Mouse (Mus musculus): ENCODE measurements around the gene Crocc. TPM values are rescaled to one million over a fixed set of nuclear protein-coding genes. Genes with fewer than 3 reads are reported as not detected.

Gene Crocc
- polyA plus RNA-seq, 1 experiment from 2014 or later: 7.0 TPM

DNA sequence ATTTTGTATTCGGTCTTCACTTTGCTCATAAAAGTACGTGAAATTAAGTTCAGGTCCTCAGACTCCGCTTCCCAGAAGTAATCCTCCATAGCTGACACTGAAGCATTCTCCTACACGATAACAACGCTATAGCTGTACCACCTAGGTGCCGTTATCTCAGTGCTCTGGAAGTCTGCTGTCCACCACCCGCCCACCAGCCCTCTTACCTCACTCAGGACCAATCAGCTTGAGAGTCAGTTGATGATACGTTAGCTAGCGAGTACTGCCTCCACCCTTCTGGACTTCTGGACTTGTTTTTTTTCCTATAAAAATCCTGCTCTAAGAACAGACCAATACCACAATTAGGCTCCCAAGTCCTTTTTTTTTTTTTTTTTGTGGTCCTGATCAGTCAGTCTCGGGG is 26.5 kb upstream of the Crocc start:
- Histone ChIP-seq H3K9ac (no peak overlapping the region), H3K4me2 (replicated peaks) (no peak overlapping the region), H3K4me3 (replicated peaks) (no peak overlapping the region), H3K27ac (replicated peaks) (no peak overlapping the region), H3K36me3 (no peaks in the 10 kb centered on the region), H3K4me1 (no peaks in the 10 kb centered on the region), H3K9me3 (replicated peaks) (no peaks in the 10 kb centered on the region), H3K27me3 (no peaks in the 10 kb centered on the region)
- 74% methylated on average over 10 of the region's 10 CpGs for WGBS
- no peak for ATAC-seq (ENCODE audit: insufficient number of reproducible peaks, low FRiP score, low TSS enrichment, low read depth)

DNA sequence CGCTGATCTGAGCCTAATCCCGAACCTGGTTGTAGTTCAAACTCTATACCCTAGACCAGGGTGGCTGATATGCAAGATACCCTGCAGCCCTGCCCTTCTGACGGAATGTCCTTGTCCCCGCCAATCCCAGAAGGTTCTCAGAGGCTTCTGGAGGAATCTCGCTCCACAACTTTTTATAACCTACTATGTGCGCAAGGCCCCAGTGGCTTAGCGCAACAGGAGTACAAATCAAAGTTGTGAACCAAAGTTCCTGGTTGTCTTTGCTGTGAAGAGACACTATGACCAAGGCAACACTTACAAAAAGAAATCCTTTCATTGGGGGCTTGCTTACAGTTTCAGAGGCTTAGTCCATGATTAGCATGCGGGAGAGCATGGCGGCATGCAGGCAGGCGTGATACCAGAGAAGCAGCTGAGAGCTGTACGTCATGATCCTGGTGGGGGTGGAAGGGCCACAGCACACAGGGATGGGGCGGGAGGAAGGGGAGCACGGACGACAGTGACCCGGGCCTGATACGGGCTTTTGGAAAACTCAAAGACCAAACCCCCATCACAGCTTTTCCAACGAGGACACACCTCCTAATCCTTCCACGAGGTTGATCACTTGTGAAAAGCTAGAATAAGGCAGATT is 18.3 kb upstream of the Crocc start:
- no peaks in the 10 kb centered on the region for H3K27me3 ChIP-seq
- peaks cover 23% of the 10 kb centered on the region for H3K4me1 ChIP-seq
- H3K9me3 ChIP-seq (replicated peaks): no peaks in the 10 kb centered on the region
- H3K27ac ChIP-seq (replicated peaks): no peak overlapping the region
- peaks cover 7% of the 10 kb centered on the region for H3K36me3 ChIP-seq
- no peak for ATAC-seq (ENCODE audit: insufficient number of reproducible peaks, low FRiP score, low TSS enrichment, low read depth)
- H3K4me3 ChIP-seq (replicated peaks): peak overlapping the region; percentile 95
- H3K9ac ChIP-seq: no peak overlapping the region
- H3K4me2 ChIP-seq (replicated peaks): no peak overlapping the region; the same call in 1 of the 2 replicates
- 68% methylated on average over 18 of the region's 18 CpGs for WGBS

DNA sequence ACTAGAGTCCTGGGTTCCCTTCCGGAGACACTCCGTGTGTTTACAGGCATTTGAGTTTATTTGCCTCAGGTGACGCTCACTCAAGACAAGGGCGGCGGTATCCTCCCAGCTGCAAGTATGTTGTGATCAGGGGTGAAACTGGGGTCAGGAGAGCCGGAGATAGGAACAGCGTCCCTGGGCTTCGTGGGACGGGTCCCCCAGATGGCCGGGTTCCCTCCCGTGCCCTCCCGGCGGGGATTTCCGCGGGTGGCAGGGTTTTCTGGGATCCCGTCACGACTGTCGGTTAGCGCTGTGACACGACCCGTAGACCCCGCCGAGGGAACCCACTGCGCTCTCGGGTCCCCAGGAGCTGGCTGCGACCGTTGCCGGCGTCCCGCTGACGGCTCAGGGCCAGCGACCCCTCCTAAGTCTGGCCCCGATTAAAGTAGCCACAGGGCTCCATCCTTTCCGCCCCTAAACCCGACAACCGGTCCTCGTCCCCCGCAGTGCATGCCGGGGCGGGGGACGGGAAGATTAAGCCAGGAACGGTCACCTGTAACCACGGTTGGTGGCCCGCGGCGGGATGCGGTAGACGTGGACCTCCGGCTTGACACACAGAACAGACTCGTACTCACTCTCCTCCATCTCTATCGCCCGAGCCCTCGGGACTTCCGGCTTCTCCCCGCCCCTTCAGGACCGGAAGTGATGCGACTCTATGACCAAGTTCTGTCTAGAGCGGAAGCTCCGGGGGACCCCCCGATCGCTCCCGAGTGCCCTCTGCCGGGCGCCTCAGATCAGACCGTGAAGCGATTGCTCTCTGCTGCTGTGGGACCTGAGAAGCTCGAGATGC is 17.5 kb upstream of the Crocc start, which contains the start of gene Necap2:
Necap2 (minus strand) TSS at position 677 of the 829 bp plus-strand sequence.
- H3K9ac ChIP-seq: peak within 1 kb of the TSS; percentile 93
- H3K4me2 ChIP-seq (replicated peaks): peak within 1 kb of the TSS; percentile 95
- peak; percentile 91 for ATAC-seq (ENCODE audit: insufficient number of reproducible peaks, low FRiP score, low TSS enrichment, low read depth)
- peaks cover 14% of the 10 kb centered on the region for H3K36me3 ChIP-seq
- H3K4me1 ChIP-seq: peaks cover 24% of the 10 kb centered on the region
- H3K27ac ChIP-seq (replicated peaks): peak within 1 kb of the TSS; percentile 63
- peak within 1 kb of the TSS; percentile 95 for H3K4me3 ChIP-seq (replicated peaks)
- no peaks in the 10 kb centered on the region for H3K9me3 ChIP-seq (replicated peaks)
- no peaks in the 10 kb centered on the region for H3K27me3 ChIP-seq
- under 1% methylated on average over 67 of the region's 67 CpGs for WGBS

DNA sequence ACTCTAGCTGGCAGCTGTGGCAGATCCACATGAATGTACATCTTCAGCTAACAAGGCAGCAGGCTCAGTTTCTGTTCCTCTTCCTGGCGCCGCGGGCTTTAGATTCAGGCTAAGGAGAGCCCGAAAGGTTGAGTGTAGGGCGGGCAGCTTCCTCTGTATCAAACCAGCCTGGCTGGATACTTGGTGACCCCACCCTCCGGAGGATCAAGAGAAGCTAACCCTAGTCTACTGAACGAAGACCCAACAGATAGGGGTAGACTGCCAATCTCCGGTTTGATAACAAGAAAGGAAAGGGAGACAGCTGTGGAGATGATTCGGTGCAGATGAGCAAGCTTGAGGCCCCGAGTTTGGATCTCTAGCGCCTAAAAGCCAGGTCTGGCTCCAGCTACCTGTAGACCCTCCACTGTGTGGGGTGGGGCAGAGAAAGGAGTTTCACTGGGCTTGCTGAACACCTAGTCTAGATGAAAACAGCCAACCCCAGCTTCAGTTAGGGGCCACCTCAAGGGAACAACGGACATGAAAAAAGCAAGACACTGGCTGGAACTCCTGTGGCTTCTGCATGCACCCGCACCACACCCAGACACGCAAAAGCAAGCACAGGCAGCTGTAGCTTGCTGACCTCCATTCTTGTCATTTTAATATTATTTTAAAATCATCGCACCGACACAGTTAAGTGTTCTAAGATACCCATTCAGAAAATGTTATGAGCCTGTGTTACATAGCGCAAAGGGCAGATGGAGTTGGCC is 16.6 kb upstream of the Crocc start:
- ATAC-seq (ENCODE audit: insufficient number of reproducible peaks, low FRiP score, low TSS enrichment, low read depth): no peak
- peaks cover 24% of the 10 kb centered on the region for H3K36me3 ChIP-seq
- 76% methylated on average over 17 of the region's 17 CpGs for WGBS
- H3K27me3 ChIP-seq: no peaks in the 10 kb centered on the region
- peak overlapping the region; percentile 95 for H3K4me2 ChIP-seq (replicated peaks)
- 0 out of 2 replicates have a peak overlapping the region, but pooled peaks have one; percentile 30 for H3K27ac ChIP-seq (replicated peaks)
- H3K4me1 ChIP-seq: peaks cover 24% of the 10 kb centered on the region
- H3K4me3 ChIP-seq (replicated peaks): peak overlapping the region; percentile 95
- peak overlapping the region; percentile 93 for H3K9ac ChIP-seq
- H3K9me3 ChIP-seq (replicated peaks): no peaks in the 10 kb centered on the region

DNA sequence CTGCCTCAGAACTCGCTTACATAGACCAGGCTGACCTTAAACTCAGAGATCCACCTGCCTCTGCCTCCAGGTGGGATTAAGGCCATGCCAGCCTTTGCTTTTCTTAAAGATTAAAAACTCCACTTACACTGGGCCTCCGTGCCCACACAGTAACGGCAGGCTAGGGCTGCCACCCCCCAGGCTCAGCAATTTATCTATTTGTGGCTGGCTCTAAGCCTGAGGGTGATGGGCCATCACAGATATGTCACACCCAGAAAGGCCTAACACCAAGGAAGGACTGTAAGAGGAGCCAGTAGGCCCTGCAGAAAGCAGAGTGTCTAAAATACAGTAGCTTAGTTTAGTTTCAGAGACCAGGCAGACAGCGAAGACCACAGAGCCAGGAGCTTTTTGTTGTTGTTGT is 13.8 kb upstream of the Crocc start:
- no peak overlapping the region for H3K4me2 ChIP-seq (replicated peaks)
- peaks cover 24% of the 10 kb centered on the region for H3K4me1 ChIP-seq
- no peaks in the 10 kb centered on the region for H3K27me3 ChIP-seq
- 90% methylated on average over 4 of the region's 4 CpGs for WGBS
- H3K9ac ChIP-seq: no peak overlapping the region
- H3K27ac ChIP-seq (replicated peaks): no peak overlapping the region
- ATAC-seq (ENCODE audit: insufficient number of reproducible peaks, low FRiP score, low TSS enrichment, low read depth): no peak
- no peak overlapping the region for H3K4me3 ChIP-seq (replicated peaks)
- H3K36me3 ChIP-seq: peaks cover 50% of the 10 kb centered on the region
- H3K9me3 ChIP-seq (replicated peaks): no peaks in the 10 kb centered on the region

DNA sequence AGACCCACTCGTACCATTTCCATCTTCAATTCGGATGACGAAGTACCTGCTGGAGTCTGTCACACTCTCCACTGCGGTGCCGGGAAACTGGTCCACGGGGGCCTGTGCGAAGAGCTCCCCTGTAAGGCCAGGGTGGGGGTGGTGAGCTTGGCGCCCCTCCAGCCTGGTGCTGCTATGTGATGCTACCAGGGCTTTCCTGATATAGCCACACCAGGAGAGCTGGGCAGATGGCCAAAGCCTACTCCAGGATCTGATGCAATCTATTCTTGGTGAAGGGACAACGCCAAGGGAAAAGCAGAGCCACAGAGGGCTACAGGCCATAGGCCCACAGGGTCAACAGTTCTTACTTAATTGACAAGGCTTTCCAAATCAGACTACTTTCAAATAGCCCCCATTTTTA is 13.3 kb upstream of the Crocc start:
- Histone ChIP-seq H3K9me3 (replicated peaks) (no peaks in the 10 kb centered on the region), H3K27ac (replicated peaks) (no peak overlapping the region), H3K27me3 (no peaks in the 10 kb centered on the region), H3K4me3 (replicated peaks) (no peak overlapping the region), H3K36me3 (peaks cover 54% of the 10 kb centered on the region), H3K4me1 (peaks cover 24% of the 10 kb centered on the region), H3K4me2 (replicated peaks) (no peak overlapping the region), H3K9ac (no peak overlapping the region)
- no peak for ATAC-seq (ENCODE audit: insufficient number of reproducible peaks, low FRiP score, low TSS enrichment, low read depth)
- WGBS: 83% methylated on average over 9 of the region's 9 CpGs

DNA sequence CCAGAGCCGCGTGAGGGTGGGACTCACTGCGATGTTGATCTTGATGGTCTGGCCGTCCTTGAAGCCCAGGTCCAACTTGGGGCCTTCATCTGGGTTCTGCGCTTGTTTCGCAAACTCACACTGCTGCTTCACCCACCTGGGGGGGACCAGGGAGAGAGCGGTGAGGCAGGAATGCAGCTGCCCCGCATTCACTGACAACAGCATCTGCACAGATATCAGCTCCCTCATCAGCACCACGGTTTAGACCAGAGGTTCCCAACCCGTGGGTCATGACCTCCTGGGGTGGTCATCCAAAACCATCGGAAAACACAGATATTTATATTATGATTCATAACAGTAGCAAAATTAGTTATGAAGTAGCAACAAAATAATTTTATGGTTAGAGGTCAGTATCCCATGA is 12.2 kb upstream of the Crocc start:
- Histone ChIP-seq H3K36me3 (peaks cover 66% of the 10 kb centered on the region), H3K4me1 (peaks cover 23% of the 10 kb centered on the region), H3K4me2 (replicated peaks) (no peak overlapping the region), H3K4me3 (replicated peaks) (no peak overlapping the region), H3K27me3 (no peaks in the 10 kb centered on the region), H3K27ac (replicated peaks) (no peak overlapping the region), H3K9ac (no peak overlapping the region), H3K9me3 (replicated peaks) (no peaks in the 10 kb centered on the region)
- WGBS: 91% methylated on average over 11 of the region's 11 CpGs
- ATAC-seq (ENCODE audit: insufficient number of reproducible peaks, low FRiP score, low TSS enrichment, low read depth): no peak

DNA sequence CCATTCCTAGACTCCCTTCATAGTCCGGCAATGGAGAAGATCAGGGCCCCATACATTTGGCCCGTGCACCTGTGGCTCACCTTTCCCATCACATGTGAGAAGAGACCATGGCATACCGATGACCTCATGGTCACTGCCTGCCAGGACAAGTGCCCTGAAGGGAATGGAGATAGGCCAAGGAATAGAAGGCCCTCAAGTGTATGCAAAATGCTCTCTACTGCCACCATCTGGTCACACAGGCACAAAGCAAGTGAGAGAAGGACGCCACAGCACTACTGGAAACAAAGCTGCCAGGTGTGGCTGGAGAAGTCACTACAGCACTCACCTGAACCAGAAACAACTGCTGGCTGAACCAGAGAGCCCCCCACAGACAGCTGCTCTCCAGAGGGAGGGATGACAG is 9.4 kb upstream of the Crocc start:
- no peak for ATAC-seq (ENCODE audit: insufficient number of reproducible peaks, low FRiP score, low TSS enrichment, low read depth)
- H3K9ac ChIP-seq: no peak overlapping the region
- H3K36me3 ChIP-seq: peaks cover 88% of the 10 kb centered on the region
- H3K4me3 ChIP-seq (replicated peaks): no peak overlapping the region
- H3K4me1 ChIP-seq: 0 out of 2 replicates have a peak, but pooled peaks cover 12% of the 10 kb centered on the region
- no peaks in the 10 kb centered on the region for H3K9me3 ChIP-seq (replicated peaks)
- WGBS: 60% methylated on average over 4 of the region's 4 CpGs
- no peak overlapping the region for H3K4me2 ChIP-seq (replicated peaks)
- no peak overlapping the region for H3K27ac ChIP-seq (replicated peaks)
- H3K27me3 ChIP-seq: no peaks in the 10 kb centered on the region

DNA sequence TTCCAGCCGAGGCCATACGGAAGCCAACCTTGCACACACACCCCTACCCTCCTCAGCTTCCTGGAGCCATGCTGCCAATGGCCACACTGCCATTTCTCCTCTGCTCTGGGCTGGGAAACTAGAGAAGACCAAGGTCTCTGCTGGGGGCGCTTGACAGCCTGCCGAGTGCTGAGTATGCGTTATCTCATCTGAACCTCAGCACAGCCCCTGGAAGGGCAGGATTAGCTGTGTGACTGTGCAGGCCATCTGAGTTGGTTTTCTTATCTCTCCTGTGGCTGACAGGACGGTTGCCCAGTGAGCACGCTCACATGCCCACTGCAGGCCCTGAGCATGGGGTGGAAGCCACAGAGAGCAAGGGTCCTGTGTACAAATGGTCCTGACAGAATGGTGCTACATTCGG is 8.3 kb upstream of the Crocc start:
- no peak overlapping the region for H3K4me2 ChIP-seq (replicated peaks)
- no peak overlapping the region for H3K9ac ChIP-seq
- no peaks in the 10 kb centered on the region for H3K9me3 ChIP-seq (replicated peaks)
- 0 out of 2 replicates have a peak, but pooled peaks cover 8% of the 10 kb centered on the region for H3K4me1 ChIP-seq
- 88% methylated on average over 8 of the region's 8 CpGs for WGBS
- no peak overlapping the region for H3K4me3 ChIP-seq (replicated peaks)
- H3K36me3 ChIP-seq: peaks cover 81% of the 10 kb centered on the region
- no peaks in the 10 kb centered on the region for H3K27me3 ChIP-seq
- ATAC-seq (ENCODE audit: insufficient number of reproducible peaks, low FRiP score, low TSS enrichment, low read depth): no peak
- no peak overlapping the region for H3K27ac ChIP-seq (replicated peaks)

DNA sequence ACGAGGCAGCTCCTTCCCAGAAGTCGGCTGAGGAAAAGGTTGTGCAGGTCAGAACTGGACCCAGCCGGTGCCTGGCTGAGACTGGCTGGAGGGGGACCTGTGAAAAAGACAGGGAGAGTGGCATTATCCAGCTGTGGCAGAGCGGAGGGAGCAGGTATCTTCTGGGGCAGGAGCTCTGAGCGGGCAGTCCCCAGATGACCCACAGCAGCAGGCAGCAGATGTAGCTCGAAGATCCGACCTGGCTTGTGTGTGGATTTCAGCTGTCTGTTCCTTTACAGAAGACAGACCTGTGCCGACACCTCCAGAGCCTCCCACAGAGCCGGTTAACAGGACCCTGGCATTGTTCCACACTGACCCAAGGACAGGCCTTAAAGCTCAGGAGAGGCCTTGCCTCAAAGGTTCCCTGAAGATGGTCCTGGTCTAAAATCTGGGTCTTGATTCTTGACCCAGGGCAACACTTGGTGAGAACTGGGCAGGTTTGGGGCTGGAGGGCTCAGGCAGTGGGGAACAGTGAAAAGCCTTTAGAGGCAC is 7.2 kb upstream of the Crocc start:
- H3K9me3 ChIP-seq (replicated peaks): no peaks in the 10 kb centered on the region
- H3K27me3 ChIP-seq: no peaks in the 10 kb centered on the region
- ATAC-seq (ENCODE audit: insufficient number of reproducible peaks, low FRiP score, low TSS enrichment, low read depth): no peak
- no peak overlapping the region for H3K4me2 ChIP-seq (replicated peaks)
- peak overlapping the region; percentile 58; the same call in 1 of the 2 replicates for H3K27ac ChIP-seq (replicated peaks)
- H3K4me1 ChIP-seq: 0 out of 2 replicates have a peak, but pooled peaks cover 7% of the 10 kb centered on the region
- WGBS: 85% methylated on average over 9 of the region's 9 CpGs
- H3K9ac ChIP-seq: no peak overlapping the region
- no peak overlapping the region for H3K4me3 ChIP-seq (replicated peaks)
- H3K36me3 ChIP-seq: peaks cover 71% of the 10 kb centered on the region

All from embryonic facial prominence, embryonic 15.5 days (tissue).